14 mouse cellular contexts compared by ENCODE assay signal in genomic region chr3:119862194-119862957, GRCm38 (mm10).
DNase-seq lines count a peak whose midpoint lies in the region; ATAC-seq and TF ChIP-seq lines count a peak whose summit lies in the region.
"Had no signal": no experiment of that assay in that cellular context is flagged by ENCODE, and none has a peak within 500 bp of the region (broad histone marks: within the 10 kb centered on the region; RNA-seq: fewer than 3 reads in every experiment).

No protein-coding gene starts in this region.

- no peak overlapping the region for H3K9ac ChIP-seq in embryonic facial prominence, embryonic 11.5 days (replicated peaks; ENCODE audit: low read length)
- no peak overlapping the region for H3K9ac ChIP-seq in midbrain, embryonic 15.5 days
- H3K9ac ChIP-seq: embryonic facial prominence, embryonic 15.5 days had no signal

- no peaks in the 10 kb centered on the region for H3K36me3 ChIP-seq in embryonic facial prominence, embryonic 11.5 days (replicated peaks; ENCODE audit: control insufficient read depth, insufficient read depth, low read depth, low read length)
- no peaks in the 10 kb centered on the region for H3K36me3 ChIP-seq in embryonic facial prominence, embryonic 10.5 days (replicated peaks)
- no peaks in the 10 kb centered on the region for H3K36me3 ChIP-seq in midbrain, embryonic 15.5 days (replicated peaks)
- H3K36me3 ChIP-seq in kidney, adult 2 months (ENCODE audit: control insufficient read depth, insufficient read depth, low read length): no peaks in the 10 kb centered on the region
- H3K36me3 ChIP-seq: embryonic facial prominence, embryonic 15.5 days had no signal

- H3K4me1 ChIP-seq in embryonic facial prominence, embryonic 11.5 days (ENCODE audit: control insufficient read depth, insufficient read depth, low read length): no peaks in the 10 kb centered on the region
- H3K4me1 ChIP-seq in embryonic facial prominence, embryonic 10.5 days: no peaks in the 10 kb centered on the region
- H3K4me1 ChIP-seq in midbrain, embryonic 15.5 days: no peaks in the 10 kb centered on the region
- no peaks in the 10 kb centered on the region for H3K4me1 ChIP-seq in kidney, adult 2 months (ENCODE audit: control insufficient read depth, insufficient read depth, low read length)
- H3K4me1 ChIP-seq: embryonic facial prominence, embryonic 15.5 days had no signal

- no peak for TF ChIP-seq POLR2A in kidney, adult 2 months (IDR thresholded peaks at IDR 0.05; ENCODE audit: low read depth, low read length)

- DNase-seq in embryonic facial prominence, embryonic 11.5 days (ENCODE audit: low spot score): peak; percentile 41
- DNase-seq in embryonic facial prominence, embryonic 10.5 days (ENCODE audit: low spot score): no peak
- DNase-seq in R1 (ENCODE audit: low read depth, low spot score): peak; percentile 42
- DNase-seq in layer of hippocampus, adult 2 months (ENCODE audit: low spot score in 2 of 2): peak; percentile 70 to 75
- no peak for DNase-seq in kidney, adult 2 months
- DNase-seq in gastrocnemius, postnatal 36 days: no peak
- DNase-seq: adrenal gland, postnatal 14 days; cerebellum, adult 18-20 months; lung, postnatal 14 days had no signal

- ATAC-seq in embryonic facial prominence, embryonic 11.5 days (replicated peaks; ENCODE audit: insufficient number of reproducible peaks, low FRiP score, low TSS enrichment, low read depth): no peak
- peak; percentile 89 for ATAC-seq in midbrain, embryonic 15.5 days (replicated peaks)
- no peak for ATAC-seq in megakaryocyte progenitor cell, adult 5-6 weeks (replicated peaks; ENCODE audit: poor library complexity)

- H3K9me3 ChIP-seq in embryonic facial prominence, embryonic 11.5 days (replicated peaks; ENCODE audit: control insufficient read depth, low read length): no peaks in the 10 kb centered on the region
- H3K9me3 ChIP-seq in embryonic facial prominence, embryonic 10.5 days: no peaks in the 10 kb centered on the region
- no peaks in the 10 kb centered on the region for H3K9me3 ChIP-seq in midbrain, embryonic 15.5 days
- H3K9me3 ChIP-seq: embryonic facial prominence, embryonic 15.5 days had no signal

- H3K27ac ChIP-seq in embryonic facial prominence, embryonic 11.5 days (replicated peaks; ENCODE audit: low read depth, low read length): no peak overlapping the region
- no peak overlapping the region for H3K27ac ChIP-seq in embryonic facial prominence, embryonic 10.5 days (replicated peaks)
- H3K27ac ChIP-seq in layer of hippocampus, adult 2 months: no peak overlapping the region
- H3K27ac ChIP-seq in midbrain, embryonic 15.5 days: no peak overlapping the region
- H3K27ac ChIP-seq in kidney, adult 2 months (ENCODE audit: insufficient read depth, low read depth, low read length): no peak overlapping the region
- H3K27ac ChIP-seq: embryonic facial prominence, embryonic 15.5 days had no signal

- intact Hi-C loops in gastrocnemius, postnatal 36 days (cut with DNase I): no loop called here

- TF ChIP-seq CTCF in layer of hippocampus, adult 2 months (conservative IDR thresholded peaks at IDR 0.05): no peak
- no peak for TF ChIP-seq CTCF in kidney, adult 2 months (conservative IDR thresholded peaks at IDR 0.05; ENCODE audit: insufficient read depth, insufficient read length, low read depth, low read length)

- H3K4me3 ChIP-seq in embryonic facial prominence, embryonic 11.5 days (ENCODE audit: low read depth, low read length): no peak overlapping the region
- H3K4me3 ChIP-seq in embryonic facial prominence, embryonic 10.5 days: no peak overlapping the region
- H3K4me3 ChIP-seq in layer of hippocampus, adult 2 months: peak overlapping the region; percentile 47
- peak overlapping the region; percentile 9; the same call in 1 of the 2 replicates for H3K4me3 ChIP-seq in midbrain, embryonic 15.5 days
- H3K4me3 ChIP-seq in kidney, adult 2 months (ENCODE audit: insufficient read depth, low read depth, low read length): no peak overlapping the region
- H3K4me3 ChIP-seq: embryonic facial prominence, embryonic 15.5 days; myocyte had no signal

- no peak overlapping the region for H3K4me2 ChIP-seq in embryonic facial prominence, embryonic 11.5 days (ENCODE audit: low read depth, low read length)
- H3K4me2 ChIP-seq in midbrain, embryonic 15.5 days: 0 out of 2 replicates have a peak overlapping the region, but pooled peaks have one; percentile 8
- H3K4me2 ChIP-seq: embryonic facial prominence, embryonic 15.5 days; liver, embryonic 11.5 days had no signal

- H3K27me3 ChIP-seq in embryonic facial prominence, embryonic 11.5 days (ENCODE audit: control insufficient read depth, insufficient read depth, low read length): no peaks in the 10 kb centered on the region
- H3K27me3 ChIP-seq in embryonic facial prominence, embryonic 10.5 days (replicated peaks; ENCODE audit: low read depth, poor library complexity, severe bottlenecking): no peaks in the 10 kb centered on the region
- H3K27me3 ChIP-seq in midbrain, embryonic 15.5 days (replicated peaks): no peaks in the 10 kb centered on the region
- no peaks in the 10 kb centered on the region for H3K27me3 ChIP-seq in kidney, adult 2 months (replicated peaks; ENCODE audit: control insufficient read depth, insufficient read depth, low read length)
- H3K27me3 ChIP-seq: embryonic facial prominence, embryonic 15.5 days had no signal

- WGBS in embryonic facial prominence, embryonic 11.5 days: 82% methylated on average over 7 of the region's 7 CpGs
- 84% methylated on average over 7 of the region's 7 CpGs for WGBS in embryonic facial prominence, embryonic 10.5 days
- 55% methylated on average over 7 of the region's 7 CpGs for WGBS in midbrain, embryonic 15.5 days
- WGBS in kidney, adult 2 months: 86% methylated on average over 7 of the region's 7 CpGs

Comparison
In these comparisons a context has a peak if more than half of its experiments do, and no peak if none do; other contexts are left out.
1. DNase-seq: peak in embryonic facial prominence, embryonic 11.5 days (single experiment), R1 (single experiment) and layer of hippocampus, adult 2 months (2 of 2); none in embryonic facial prominence, embryonic 10.5 days (single experiment), kidney, adult 2 months (single experiment) and gastrocnemius, postnatal 36 days (0 of 2).
2. H3K4me3 ChIP-seq: peak in layer of hippocampus, adult 2 months (single experiment) and midbrain, embryonic 15.5 days (single experiment); none in embryonic facial prominence, embryonic 11.5 days (single experiment), embryonic facial prominence, embryonic 10.5 days (single experiment) and kidney, adult 2 months (single experiment).